Mouse (Mus musculus): ENCODE measurements around the gene Ctf2. TPM values are rescaled to one million over a fixed set of nuclear protein-coding genes. Genes with fewer than 3 reads are reported as not detected.

Ctf2 gene
- polyA plus RNA-seq, 1 experiment from 2014 or later, result 0.19 TPM

DNA sequence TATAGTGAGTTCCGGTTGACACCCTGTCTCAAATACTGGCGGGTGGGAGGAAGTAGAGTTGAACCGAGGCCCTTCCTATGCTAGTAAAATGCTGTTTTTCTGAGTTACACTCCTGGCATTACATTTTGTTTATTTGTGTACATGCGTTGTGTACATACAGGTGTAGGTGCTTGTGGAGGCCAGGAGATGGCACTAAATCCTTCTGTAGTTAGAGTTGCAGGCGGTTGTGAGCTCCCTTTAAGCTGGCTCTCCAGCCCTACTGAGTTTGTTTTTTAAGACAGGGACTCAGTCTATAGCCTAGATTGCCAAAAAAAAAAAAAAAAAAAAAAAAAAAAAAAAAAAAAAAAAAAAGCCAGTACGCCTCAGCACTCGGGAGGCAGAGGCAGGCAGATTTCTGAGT, 4.1 kb downstream of the Ctf2 start:
- Histone ChIP-seq H3K9ac (replicated peaks) (no peak overlapping the region), H3K27me3 (no peaks in the 10 kb centered on the region), H3K4me3 (no peak overlapping the region), H3K27ac (replicated peaks) (no peak overlapping the region), H3K4me2 (replicated peaks) (no peak overlapping the region), H3K9me3 (no peaks in the 10 kb centered on the region), H3K36me3 (no peaks in the 10 kb centered on the region), H3K4me1 (no peaks in the 10 kb centered on the region)
- WGBS, result 84% methylated on average over 7 of the region's 7 CpGs
- ATAC-seq (replicated peaks), result no peak

DNA sequence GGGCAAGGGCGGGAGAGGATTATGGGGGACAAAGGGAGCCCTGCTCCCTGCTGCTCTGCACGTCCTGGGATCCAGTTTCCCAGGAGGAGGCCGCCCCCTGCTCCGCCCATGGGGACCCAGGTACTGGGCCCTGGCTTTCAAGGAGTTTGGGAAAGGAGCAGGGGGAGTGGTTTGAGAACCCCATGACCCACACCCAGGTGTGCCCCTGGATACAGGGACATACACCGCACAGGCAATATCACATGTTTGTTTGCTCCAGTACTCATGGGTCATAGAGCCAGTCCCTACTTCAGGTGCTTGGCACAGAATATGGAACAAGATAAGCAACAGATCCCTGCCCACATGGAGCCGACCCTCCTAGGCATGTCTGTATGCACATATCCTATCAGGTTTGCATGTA, 6.0 kb downstream of the Ctf2 start:
- ATAC-seq (replicated peaks), result no peak
- H3K4me2 ChIP-seq (replicated peaks), result no peak overlapping the region
- H3K27ac ChIP-seq (replicated peaks), result no peak overlapping the region
- 49% methylated on average over 6 of the region's 6 CpGs for WGBS
- H3K9ac ChIP-seq (replicated peaks), result no peak overlapping the region
- H3K36me3 ChIP-seq, result no peaks in the 10 kb centered on the region
- H3K4me1 ChIP-seq, result no peaks in the 10 kb centered on the region
- no peaks in the 10 kb centered on the region for H3K27me3 ChIP-seq
- no peaks in the 10 kb centered on the region for H3K9me3 ChIP-seq
- no peak overlapping the region for H3K4me3 ChIP-seq

DNA sequence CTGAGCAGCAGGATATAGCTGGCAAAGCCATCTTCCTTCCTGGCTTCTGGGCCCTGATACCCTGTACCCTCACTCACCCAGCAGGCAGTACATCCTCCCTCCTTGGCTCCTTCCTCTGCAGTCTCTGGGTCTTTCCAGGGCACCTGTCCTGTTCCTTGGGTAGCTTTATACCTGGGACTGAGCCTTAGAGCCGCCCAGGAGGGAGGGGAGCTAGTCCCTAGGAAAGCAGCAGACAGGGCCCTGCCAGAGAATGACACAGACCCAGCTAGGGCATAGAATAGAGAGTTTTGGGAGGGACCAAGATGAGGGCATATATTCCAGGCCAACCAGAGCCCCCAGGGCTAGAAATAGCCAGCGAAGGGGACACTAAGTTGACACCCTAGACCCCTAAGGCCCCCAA, 6.5 kb downstream of the Ctf2 start:
- Histone ChIP-seq H3K36me3 (no peaks in the 10 kb centered on the region), H3K27me3 (no peaks in the 10 kb centered on the region), H3K9me3 (no peaks in the 10 kb centered on the region), H3K4me2 (replicated peaks) (no peak overlapping the region), H3K27ac (replicated peaks) (no peak overlapping the region), H3K9ac (replicated peaks) (no peak overlapping the region), H3K4me1 (no peaks in the 10 kb centered on the region), H3K4me3 (no peak overlapping the region)
- WGBS, result 32% methylated on average over 2 of the region's 2 CpGs
- no peak for ATAC-seq (replicated peaks)

DNA sequence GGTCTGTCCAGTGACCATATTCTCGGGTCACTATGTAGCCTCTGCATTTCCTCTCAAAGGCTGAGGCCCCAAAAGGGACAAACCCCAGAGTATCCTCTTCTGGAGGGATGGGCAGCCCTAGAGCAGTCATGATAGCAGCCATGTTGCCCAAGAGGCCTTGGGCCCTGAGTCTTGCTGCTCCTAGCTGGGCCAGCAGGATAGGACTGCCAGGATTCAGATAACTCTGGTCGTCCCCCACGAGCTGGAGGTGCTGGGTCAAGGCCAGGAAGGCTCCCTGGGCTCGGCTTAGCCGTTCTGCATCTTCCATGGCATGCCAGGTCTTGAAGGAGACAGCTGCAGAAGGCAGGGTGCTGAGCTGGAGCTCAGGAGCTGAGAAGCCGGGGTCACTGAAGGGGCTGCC, 12.7 kb downstream of the Ctf2 start:
- no peak for ATAC-seq (replicated peaks)
- Histone ChIP-seq H3K9me3 (no peaks in the 10 kb centered on the region), H3K27me3 (no peaks in the 10 kb centered on the region), H3K9ac (replicated peaks) (no peak overlapping the region), H3K4me3 (no peak overlapping the region), H3K4me1 (peaks cover 12% of the 10 kb centered on the region), H3K36me3 (no peaks in the 10 kb centered on the region), H3K4me2 (replicated peaks) (no peak overlapping the region), H3K27ac (replicated peaks) (no peak overlapping the region)
- WGBS, result 86% methylated on average over 6 of the region's 6 CpGs

DNA sequence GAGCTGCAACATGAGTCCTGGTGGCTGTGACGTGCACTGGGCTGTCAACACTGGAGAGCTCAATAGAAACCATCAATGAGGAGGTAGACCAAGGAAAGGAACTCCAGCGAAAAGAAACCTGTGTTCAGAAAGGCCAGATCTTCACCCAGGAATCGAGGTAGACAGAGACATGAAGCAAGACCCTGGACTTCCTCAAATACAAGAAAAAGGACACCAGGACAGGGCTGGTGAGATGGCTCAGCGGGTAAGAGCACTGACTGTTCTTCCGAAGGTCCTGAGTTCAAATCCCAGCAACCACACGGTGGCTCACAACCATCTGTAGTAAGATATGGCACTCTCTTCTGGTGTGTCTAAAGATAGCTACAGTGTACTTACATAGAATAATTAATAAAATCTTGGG, 13.6 kb downstream of the Ctf2 start:
- no peak overlapping the region for H3K27ac ChIP-seq (replicated peaks)
- H3K36me3 ChIP-seq, result no peaks in the 10 kb centered on the region
- H3K9ac ChIP-seq (replicated peaks), result no peak overlapping the region
- H3K4me3 ChIP-seq, result no peak overlapping the region
- H3K27me3 ChIP-seq, result no peaks in the 10 kb centered on the region
- no peak for ATAC-seq (replicated peaks)
- H3K9me3 ChIP-seq, result no peaks in the 10 kb centered on the region
- 90% methylated on average over 6 of the region's 6 CpGs for WGBS
- no peak overlapping the region for H3K4me2 ChIP-seq (replicated peaks)
- H3K4me1 ChIP-seq, result peaks cover 13% of the 10 kb centered on the region

DNA sequence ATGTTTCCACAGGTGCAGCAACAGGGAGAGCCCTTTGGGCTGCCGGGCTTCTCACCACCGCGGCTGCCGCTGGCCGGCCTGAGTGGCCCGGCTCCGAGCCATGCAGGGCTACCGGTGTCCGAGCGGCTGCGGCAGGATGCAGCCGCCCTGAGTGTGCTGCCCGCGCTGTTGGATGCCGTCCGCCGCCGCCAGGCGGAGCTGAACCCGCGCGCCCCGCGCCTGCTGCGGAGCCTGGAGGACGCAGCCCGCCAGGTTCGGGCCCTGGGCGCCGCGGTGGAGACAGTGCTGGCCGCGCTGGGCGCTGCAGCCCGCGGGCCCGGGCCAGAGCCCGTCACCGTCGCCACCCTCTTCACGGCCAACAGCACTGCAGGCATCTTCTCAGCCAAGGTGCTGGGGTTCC, 15.0 kb downstream of the Ctf2 start:
- peak; percentile 35 for ATAC-seq (replicated peaks)

DNA sequence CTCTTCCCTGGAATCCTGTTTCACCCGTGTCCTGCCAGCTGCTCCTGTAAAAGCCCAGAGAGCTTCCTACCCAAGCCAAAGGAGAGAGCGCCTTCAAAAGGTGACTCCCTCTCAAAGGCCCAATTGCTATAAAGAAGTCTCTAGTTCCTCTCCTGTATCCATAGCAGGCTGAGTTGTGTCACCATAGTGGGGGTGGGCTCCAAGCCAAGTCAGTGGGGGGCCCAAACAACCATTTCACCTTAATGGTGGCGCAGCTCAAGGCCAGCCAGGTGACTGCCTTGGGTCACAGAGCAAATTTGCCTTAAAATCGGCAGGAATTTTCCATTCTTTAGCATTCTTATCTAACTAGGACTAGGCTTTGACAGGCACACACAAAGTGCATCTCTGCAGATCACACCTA, 17.1 kb downstream of the Ctf2 start:
- Histone ChIP-seq H3K9ac (replicated peaks) (no peak overlapping the region), H3K27ac (replicated peaks) (no peak overlapping the region), H3K4me2 (replicated peaks) (no peak overlapping the region), H3K27me3 (no peaks in the 10 kb centered on the region), H3K9me3 (no peaks in the 10 kb centered on the region), H3K4me3 (no peak overlapping the region), H3K36me3 (no peaks in the 10 kb centered on the region), H3K4me1 (peaks cover 26% of the 10 kb centered on the region)
- ATAC-seq (replicated peaks), result no peak
- 85% methylated on average over 4 of the region's 4 CpGs for WGBS

More for the DNA sequence above, 15.0 kb downstream of the Ctf2 start:
- 1% methylated on average over 41 of the region's 41 CpGs for WGBS
- H3K4me2 ChIP-seq (replicated peaks), result peak overlapping the region; percentile 61
- H3K36me3 ChIP-seq, result no peaks in the 10 kb centered on the region
- peaks cover 25% of the 10 kb centered on the region for H3K4me1 ChIP-seq
- H3K27ac ChIP-seq (replicated peaks), result no peak overlapping the region
- H3K27me3 ChIP-seq, result no peaks in the 10 kb centered on the region
- H3K9ac ChIP-seq (replicated peaks), result peak overlapping the region; percentile 45
- peak overlapping the region; percentile 39 for H3K4me3 ChIP-seq
- no peaks in the 10 kb centered on the region for H3K9me3 ChIP-seq

DNA sequence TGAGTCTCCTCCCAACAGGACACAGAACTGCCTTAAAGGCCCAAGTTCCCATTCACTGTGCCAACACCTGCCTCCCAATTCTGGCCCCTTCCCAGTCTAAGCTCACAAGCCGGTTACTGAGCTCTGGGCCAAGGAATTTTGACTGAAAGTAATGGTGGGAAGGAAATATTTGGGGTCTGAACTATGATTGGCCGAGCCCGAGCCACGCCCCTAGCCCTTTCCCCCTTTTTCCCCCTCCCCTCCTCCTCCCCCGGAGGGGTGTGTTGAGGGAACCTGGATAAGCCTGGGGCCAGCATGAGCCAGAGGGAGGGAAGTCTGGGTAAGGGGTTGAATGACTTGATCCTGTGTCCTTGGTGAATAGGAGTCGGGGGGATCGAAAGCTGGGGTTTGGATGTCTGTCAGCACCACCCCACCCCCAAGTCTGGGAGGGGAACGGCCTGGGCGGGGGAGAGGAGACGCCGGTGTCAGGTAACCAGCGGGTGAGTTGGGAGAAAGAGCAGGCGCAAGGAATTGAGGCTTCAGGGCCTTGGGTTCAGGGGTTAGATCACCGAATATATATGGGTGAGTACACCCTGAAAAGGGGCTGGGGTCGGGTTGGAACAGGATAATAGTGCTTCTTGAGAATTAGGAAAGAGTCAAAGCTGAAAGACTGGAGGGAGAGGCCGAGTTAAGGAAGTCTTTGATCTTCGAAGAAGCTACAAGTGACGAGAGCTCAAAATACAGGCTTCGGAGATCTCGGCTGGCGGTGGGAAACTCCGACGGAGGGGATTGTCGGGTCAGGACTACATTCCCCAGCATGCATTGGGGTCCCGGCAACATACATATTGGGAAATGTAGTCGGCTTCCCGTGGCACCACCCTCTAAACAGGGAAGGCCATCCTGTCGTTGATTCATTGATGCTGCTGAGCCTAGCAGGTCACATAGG, 19.2 kb downstream of the Ctf2 start, which contains the start of gene Ctf1:
TSS of gene Ctf1 (plus strand) at position 276 of the 925 bp plus-strand sequence.
- H3K9me3 ChIP-seq, result no peaks in the 10 kb centered on the region
- H3K9ac ChIP-seq (replicated peaks), result 0 out of 2 replicates have a peak within 1 kb of the TSS, but pooled peaks have one; percentile 3
- H3K4me2 ChIP-seq (replicated peaks), result peak within 1 kb of the TSS; percentile 44
- H3K4me1 ChIP-seq, result peaks cover 36% of the 10 kb centered on the region
- peak within 1 kb of the TSS; percentile 72 for H3K27ac ChIP-seq (replicated peaks)
- ATAC-seq (replicated peaks), result peak; percentile 73
- H3K36me3 ChIP-seq, result no peaks in the 10 kb centered on the region
- under 1% methylated on average over 28 of the region's 28 CpGs for WGBS
- H3K27me3 ChIP-seq, result no peaks in the 10 kb centered on the region
- peak within 1 kb of the TSS; percentile 30 for H3K4me3 ChIP-seq

DNA sequence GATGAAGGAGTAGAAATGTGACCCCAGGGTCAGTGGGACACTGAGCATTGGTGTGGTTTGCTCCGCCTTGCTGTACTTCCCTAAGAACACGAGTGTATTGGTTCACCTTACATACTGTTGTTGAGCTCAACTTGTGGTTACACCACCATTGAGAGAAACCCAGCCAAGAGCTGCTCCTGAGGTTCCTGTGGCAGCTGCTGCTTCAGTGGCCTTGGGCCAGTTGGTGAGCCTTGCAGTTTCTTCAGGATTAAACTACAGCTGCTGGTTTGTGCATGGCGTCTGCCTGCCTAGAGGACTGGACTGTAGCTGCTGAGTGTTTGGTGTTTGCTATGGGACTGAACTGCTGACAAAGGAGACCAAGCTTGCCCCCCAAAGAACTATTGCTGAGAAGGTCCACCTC, 20.5 kb downstream of the Ctf2 start:
- no peak for ATAC-seq (replicated peaks)
- Histone ChIP-seq H3K4me3 (no peak overlapping the region), H3K9ac (replicated peaks) (no peak overlapping the region), H3K27ac (replicated peaks) (no peak overlapping the region), H3K36me3 (0 out of 2 replicates have a peak, but pooled peaks cover under 1% of the 10 kb centered on the region), H3K9me3 (no peaks in the 10 kb centered on the region), H3K4me2 (replicated peaks) (no peak overlapping the region), H3K27me3 (no peaks in the 10 kb centered on the region), H3K4me1 (peaks cover 35% of the 10 kb centered on the region)
- WGBS, result 74% methylated on average over 3 of the region's 3 CpGs

DNA sequence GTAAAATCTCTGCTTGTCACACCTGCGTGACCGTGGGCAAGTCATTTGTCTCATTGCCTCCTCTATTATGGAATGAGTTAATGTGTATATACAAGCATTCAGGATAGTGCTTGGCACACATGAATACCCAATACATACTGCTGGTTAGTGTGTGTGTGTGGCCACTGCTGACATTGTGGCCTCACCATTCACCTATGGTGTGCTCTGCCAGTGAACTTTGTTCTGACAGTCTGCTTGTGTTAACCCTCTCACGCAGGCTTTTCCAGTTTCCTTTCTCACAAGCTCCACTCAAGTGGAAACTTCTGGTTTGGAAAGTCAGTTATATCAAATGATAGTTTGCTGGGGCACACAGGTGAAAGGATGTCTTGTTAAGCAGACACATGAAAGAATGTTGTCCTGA, 20.9 kb downstream of the Ctf2 start:
- no peak overlapping the region for H3K9ac ChIP-seq (replicated peaks)
- peaks cover 35% of the 10 kb centered on the region for H3K4me1 ChIP-seq
- H3K4me2 ChIP-seq (replicated peaks), result no peak overlapping the region
- H3K27me3 ChIP-seq, result no peaks in the 10 kb centered on the region
- H3K9me3 ChIP-seq, result no peaks in the 10 kb centered on the region
- WGBS, result 86% methylated on average over 3 of the region's 3 CpGs
- H3K27ac ChIP-seq (replicated peaks), result no peak overlapping the region
- no peak for ATAC-seq (replicated peaks)
- H3K36me3 ChIP-seq, result 0 out of 2 replicates have a peak, but pooled peaks cover 5% of the 10 kb centered on the region
- no peak overlapping the region for H3K4me3 ChIP-seq

DNA sequence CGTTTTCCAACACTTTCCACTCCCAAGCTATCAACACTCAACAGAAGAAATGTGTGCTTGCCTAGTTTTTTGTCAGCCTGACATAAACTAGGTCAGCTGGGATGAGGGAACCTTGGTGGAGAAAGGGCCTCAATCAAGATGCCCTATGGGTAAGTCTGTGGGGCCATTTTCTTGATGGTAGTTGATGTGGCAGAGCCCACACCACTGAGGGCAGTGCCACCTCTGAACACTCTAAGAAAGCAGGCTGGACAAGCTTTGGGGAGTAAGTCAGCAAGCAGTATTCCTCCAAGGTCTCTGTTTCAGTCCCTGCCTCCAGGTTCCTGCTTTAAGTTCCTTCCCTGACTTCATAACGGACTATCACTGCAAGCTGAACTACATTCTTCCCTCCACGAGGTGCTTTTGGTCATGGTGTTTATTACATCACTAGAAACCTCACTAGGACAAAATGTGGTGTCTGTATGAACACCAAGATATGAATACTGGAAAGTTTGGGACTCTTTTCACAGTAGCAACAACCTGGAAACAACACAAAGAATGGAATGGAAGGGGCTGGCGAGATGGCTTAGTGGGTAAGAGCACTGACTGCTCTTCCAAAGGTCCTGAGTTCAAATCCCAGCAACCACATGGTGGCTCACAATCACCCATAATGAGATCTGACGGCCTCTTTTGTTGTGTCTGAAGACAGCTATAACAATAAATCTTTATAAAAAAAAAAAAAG, 22.5 kb downstream of the Ctf2 start:
- WGBS, result 78% methylated on average over 5 of the region's 5 CpGs
- Histone ChIP-seq H3K27me3 (no peaks in the 10 kb centered on the region), H3K9ac (replicated peaks) (peak overlapping the region; percentile 90; the same call in 1 of the 2 replicates), H3K36me3 (0 out of 2 replicates have a peak, but pooled peaks cover 8% of the 10 kb centered on the region), H3K4me1 (peaks cover 35% of the 10 kb centered on the region), H3K27ac (replicated peaks) (peak overlapping the region; percentile 94), H3K9me3 (no peaks in the 10 kb centered on the region), H3K4me3 (peak overlapping the region; percentile 74), H3K4me2 (replicated peaks) (peak overlapping the region; percentile 52)
- no peak for ATAC-seq (replicated peaks)

Data from forebrain, embryonic 15.5 days (tissue).